Mouse (Mus musculus): ENCODE measurements around the gene Dok3. TPM values are rescaled to one million over a fixed set of nuclear protein-coding genes. Genes with fewer than 3 reads are reported as not detected.

The Dok3 gene
- total RNA-seq, 2 experiments from 2014 or later: 0.93 to 1.0 TPM

DNA sequence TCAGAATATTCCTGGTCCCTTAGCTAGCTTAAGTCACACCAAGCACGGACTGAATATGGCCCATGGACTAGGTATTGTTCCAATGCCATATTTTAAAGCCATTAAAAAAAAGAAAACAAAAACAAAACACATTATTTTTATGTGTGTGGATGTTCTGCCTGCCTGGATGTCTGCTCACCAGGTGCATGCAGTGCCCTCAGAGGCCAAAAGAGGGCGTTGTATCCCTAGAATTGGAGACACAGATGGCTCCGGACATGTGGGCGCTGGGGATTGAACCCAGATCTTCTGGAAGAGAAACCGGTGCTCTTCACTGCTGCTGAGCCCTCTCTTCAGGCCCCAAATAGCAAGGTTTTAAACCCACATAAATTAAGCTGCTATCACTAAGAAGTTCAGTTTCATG is 51.1 kb downstream of the Dok3 start:
- DNase-seq (ENCODE audit: low spot score): no peak

DNA sequence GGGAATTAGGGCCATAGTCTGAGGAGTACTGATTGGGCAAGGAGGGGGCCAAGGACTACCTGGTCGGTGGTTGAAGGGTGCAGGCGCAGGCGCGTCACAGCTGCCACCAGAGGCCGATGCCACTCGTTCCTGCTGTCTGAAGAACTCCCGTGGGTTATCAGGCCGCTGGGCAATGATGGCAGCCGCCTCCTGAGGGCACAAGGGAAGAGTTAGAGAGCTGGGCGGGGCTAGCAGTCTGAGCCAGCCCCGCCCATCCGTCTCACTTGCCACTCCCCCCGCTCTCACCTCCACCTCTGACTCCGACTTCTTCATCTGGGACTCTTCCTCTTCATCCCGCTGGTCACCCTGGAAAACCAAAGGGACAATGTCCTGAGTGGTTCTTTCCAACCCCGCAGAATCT is 51.6 kb downstream of the Dok3 start:
- DNase-seq (ENCODE audit: low spot score): no peak

DNA sequence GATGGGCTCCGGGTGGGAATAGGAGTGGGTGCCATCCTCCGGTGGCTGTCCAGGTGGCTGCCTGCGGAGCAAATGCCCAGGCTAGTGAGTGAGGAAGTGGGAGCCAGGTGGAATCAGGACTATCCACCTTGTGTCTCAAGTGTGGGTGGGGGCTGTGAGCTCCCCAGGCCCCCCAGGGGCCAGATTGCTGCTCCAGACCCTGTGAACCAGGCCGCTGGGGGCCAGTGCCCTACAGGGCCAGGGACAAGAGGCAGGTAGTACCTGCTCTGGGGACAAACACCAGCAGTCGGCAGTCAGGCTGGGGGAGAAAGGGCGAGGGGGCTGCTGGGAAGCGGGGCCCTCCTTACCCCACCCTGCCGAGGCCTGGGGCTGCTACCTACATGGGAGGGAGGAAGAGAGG is 52.8 kb downstream of the Dok3 start:
- DNase-seq (ENCODE audit: low spot score): no peak

DNA sequence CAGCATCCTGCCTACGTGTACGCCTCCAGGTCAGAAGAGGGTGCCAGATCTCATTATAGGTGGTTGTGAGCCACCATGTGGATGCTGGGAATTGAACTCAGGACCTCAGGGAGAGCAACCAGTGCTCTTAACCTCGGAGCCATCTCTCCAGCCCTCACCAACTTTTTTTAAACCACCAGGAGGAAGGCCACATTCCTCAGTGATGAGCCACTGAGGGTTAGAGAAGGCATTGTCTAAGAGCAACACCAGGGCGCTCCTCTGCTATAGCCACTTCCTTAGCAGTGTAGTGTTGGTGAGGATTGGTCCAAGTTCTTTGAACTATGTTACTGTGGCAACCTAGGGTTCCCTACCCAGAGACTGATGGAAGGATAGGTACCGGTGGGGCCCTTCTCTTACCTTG is 53.3 kb downstream of the Dok3 start:
- no peak for DNase-seq (ENCODE audit: low spot score)

DNA sequence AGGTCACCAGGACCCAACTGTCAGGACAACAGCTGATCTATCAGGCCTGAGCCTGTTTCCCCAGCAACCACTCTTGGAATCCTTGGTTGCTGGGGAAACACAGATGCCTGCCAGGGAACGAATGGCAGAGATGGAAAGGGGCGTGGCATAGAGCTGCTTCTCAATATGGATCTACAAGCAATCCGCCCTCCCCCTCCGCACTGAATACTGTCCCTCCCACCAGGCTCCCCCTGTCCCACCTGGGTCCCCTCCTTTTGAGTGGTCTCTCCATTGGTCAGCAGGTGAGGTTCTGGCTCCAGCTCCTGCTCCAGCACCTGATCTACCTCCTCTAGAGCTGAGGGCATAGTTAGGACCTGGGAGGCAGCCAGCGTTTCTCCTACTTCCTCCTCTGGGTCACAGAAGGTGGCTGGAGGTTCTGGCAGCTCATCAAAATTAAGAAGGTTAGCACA is 54.5 kb downstream of the Dok3 start:
- no peak for DNase-seq (ENCODE audit: low spot score)

DNA sequence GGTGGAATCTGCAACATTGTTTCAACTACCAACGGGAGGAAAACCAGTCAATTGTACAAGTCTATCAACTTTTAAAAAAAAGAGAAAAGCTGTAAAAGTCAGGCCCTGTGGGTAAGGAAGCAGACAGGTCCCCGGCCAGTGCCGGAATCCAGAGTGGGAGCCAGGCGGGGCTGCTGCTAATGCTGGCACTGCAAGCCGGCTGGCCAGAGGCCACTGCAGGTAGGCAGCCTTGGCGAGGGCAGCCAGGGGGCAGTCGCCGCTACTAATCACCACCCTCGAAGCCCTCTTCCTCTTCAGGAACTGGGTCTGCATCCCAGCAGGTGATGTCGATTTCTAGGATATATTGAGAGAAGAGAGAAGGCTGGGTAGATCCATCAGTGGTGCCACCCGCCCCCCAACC is 55.1 kb downstream of the Dok3 start:
- no peak for DNase-seq (ENCODE audit: low spot score)

Small RNAs within 50 kb of the gene (microRNA-seq; reads per million reads assigned to microRNA genes)
- gene Mir6944 (2.0 reads per million), gene Mir6945 (20.8 reads per million, percentile 36 among the genes with 10 or more reads in this experiment)

Other genes starting within 250 kb of the Dok3 start
- gene Prelid1, start 208.8 kb downstream of the Dok3 start, total RNA-seq (2021): 10 to 100 TPM; 14.9 to 18.1 TPM
- gene Rab24, start 207.3 kb downstream of the Dok3 start, total RNA-seq (2021): 10 to 100 TPM; 31.7 to 32.3 TPM
- gene Mxd3, start 199.5 kb downstream of the Dok3 start, total RNA-seq (2021): not detected
- 10 to 100 TPM; 33.0 to 38.9 TPM for gene Lman2, start 166.5 kb downstream of the Dok3 start, total RNA-seq (2021)
- gene Rgs14, start 159.6 kb downstream of the Dok3 start, total RNA-seq (2021): under 1 TPM; 0.24 to 0.43 TPM
- under 1 TPM in 1 of 2 experiments, not detected in 1; 0.66 TPM for gene Slc34a1, start 131.1 kb downstream of the Dok3 start, total RNA-seq (2021)
- not detected for gene Pfn3, start 114.1 kb downstream of the Dok3 start, total RNA-seq (2021)
- under 1 TPM in 1 of 2 experiments, not detected in 1; 0.12 TPM for gene F12, start 102.5 kb downstream of the Dok3 start, total RNA-seq (2021)
- gene Grk6, start 84.2 kb downstream of the Dok3 start, total RNA-seq (2021): 10 to 100 TPM in 1 of 2 experiments, 1 to 10 TPM in 1; 8.6 to 10.4 TPM
- under 1 TPM in 1 of 2 experiments, not detected in 1; 0.21 TPM for gene Prr7, start 65.0 kb downstream of the Dok3 start, total RNA-seq (2021)
- 1 to 10 TPM; 4.0 to 6.2 TPM for gene Dbn1, start 41.2 kb downstream of the Dok3 start, total RNA-seq (2021)
- 100 to 1,000 TPM; 450 to 533 TPM for gene Pdlim7, start 15.6 kb downstream of the Dok3 start, total RNA-seq (2021)
- 10 to 100 TPM in 1 of 2 experiments, 1 to 10 TPM in 1; 9.1 to 12.0 TPM for gene Ddx41, start 7.4 kb upstream of the Dok3 start, total RNA-seq (2021)
- gene Fam193b, start 41.8 kb upstream of the Dok3 start, total RNA-seq (2021): 10 to 100 TPM in 1 of 2 experiments, 1 to 10 TPM in 1; 9.6 to 10.1 TPM
- gene Tmed9, start 44.4 kb upstream of the Dok3 start, total RNA-seq (2021): 10 to 100 TPM; 46.0 to 59.5 TPM
- gene B4galt7, start 70.6 kb upstream of the Dok3 start, total RNA-seq (2021): 1 to 10 TPM; 4.7 to 6.8 TPM
- 1 to 10 TPM; 8.1 to 9.2 TPM for gene Caml, start 93.7 kb upstream of the Dok3 start, total RNA-seq (2021)
- gene Ddx46, start 105.7 kb upstream of the Dok3 start, total RNA-seq (2021): 10 to 100 TPM; 23.1 to 23.7 TPM
- gene B230219D22Rik, start 163.8 kb upstream of the Dok3 start, total RNA-seq (2021): 10 to 100 TPM; 28.7 to 32.0 TPM
- gene Txndc15, start 185.4 kb upstream of the Dok3 start, total RNA-seq (2021): 10 to 100 TPM; 31.6 to 32.9 TPM
- gene Pcbd2, start 198.1 kb upstream of the Dok3 start, total RNA-seq (2021): 10 to 100 TPM; 20.7 to 21.5 TPM